Mouse (Mus musculus): ENCODE results near the gene Il17f. TPM values are rescaled to one million over a fixed set of nuclear protein-coding genes. Genes with fewer than 3 reads are reported as not detected.

Il17f gene
- polyA plus RNA-seq, 1 experiment from 2014 or later, result not detected

DNA sequence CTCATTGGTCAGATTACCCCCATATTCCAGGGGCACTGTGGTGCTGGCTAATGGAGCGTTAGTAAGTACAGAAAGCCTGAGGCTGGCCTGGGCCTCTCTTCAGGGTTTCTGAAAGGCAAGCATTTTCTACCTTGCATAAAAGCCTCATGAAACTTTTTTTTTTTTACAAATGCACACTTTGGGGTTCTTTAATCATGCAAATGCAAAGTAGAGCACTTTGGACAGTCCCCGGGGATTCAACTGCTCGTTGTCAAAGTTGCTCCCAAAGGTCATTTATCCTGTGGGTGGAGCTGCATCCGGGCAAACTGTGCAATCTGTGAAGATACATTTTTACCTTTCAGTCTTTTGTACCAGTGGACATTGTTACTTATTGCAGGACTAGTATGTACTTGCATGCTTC lies 29.0 kb downstream of the Il17f start:
- Histone ChIP-seq H3K4me3 (no peak overlapping the region), H3K4me1 (no peaks in the 10 kb centered on the region), H3K9me3 (no peaks in the 10 kb centered on the region), H3K36me3 (no peaks in the 10 kb centered on the region), H3K27ac (no peak overlapping the region), H3K27me3 (ENCODE audit: insufficient read depth, poor library complexity, severe bottlenecking) (no peaks in the 10 kb centered on the region)
- no peak for DNase-seq (ENCODE audit: low spot score)
- WGBS, result 84% methylated on average over 4 of the region's 4 CpGs

DNA sequence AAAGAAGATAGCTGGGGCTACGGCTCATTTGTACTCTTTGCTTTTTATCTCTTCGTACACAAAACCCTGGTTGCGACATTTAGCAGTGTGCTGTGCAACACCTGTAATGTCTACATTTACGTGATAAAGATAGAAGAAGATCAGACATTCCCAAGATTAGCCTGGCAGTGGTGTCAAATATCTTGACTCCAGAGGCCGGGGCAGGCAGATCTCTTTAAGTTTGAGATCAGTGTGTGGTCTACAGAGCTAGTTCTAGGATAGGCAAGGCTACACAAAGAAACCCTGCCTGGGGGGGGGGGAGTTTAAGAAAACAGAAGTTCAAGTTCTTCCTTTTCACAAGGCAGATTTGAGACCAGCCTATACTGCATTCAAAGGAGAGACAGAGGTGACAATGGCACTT lies 30.1 kb downstream of the Il17f start:
- DNase-seq (ENCODE audit: low spot score), result no peak
- H3K27ac ChIP-seq, result no peak overlapping the region
- H3K36me3 ChIP-seq, result no peaks in the 10 kb centered on the region
- no peak overlapping the region for H3K4me3 ChIP-seq
- no peaks in the 10 kb centered on the region for H3K27me3 ChIP-seq (ENCODE audit: insufficient read depth, poor library complexity, severe bottlenecking)
- no peaks in the 10 kb centered on the region for H3K4me1 ChIP-seq
- 71% methylated on average over 5 of the region's 5 CpGs for WGBS
- H3K9me3 ChIP-seq, result no peaks in the 10 kb centered on the region

DNA sequence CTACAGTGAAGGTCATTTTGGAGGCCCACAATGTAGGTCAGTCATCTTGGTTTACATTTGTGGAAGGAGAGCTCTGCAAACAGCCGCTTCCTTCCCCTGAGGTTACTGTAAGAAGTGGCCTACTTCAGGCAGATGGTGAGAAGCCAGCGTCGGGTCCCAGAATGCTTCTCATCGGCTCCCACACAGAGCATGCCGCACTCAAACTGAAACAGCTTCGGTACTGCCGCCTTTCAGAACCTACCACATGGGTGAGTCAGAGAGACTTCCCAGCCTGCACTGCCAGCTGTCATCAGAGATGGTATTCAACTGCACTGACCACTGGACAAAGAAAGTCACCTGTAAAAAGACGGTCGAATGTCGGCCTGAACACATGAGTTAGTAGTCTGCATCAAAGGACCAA lies 30.6 kb downstream of the Il17f start:
- no peak for DNase-seq (ENCODE audit: low spot score)
- WGBS, result 79% methylated on average over 10 of the region's 10 CpGs
- Histone ChIP-seq H3K27me3 (ENCODE audit: insufficient read depth, poor library complexity, severe bottlenecking) (no peaks in the 10 kb centered on the region), H3K4me1 (no peaks in the 10 kb centered on the region), H3K36me3 (no peaks in the 10 kb centered on the region), H3K9me3 (no peaks in the 10 kb centered on the region), H3K27ac (no peak overlapping the region), H3K4me3 (no peak overlapping the region)

DNA sequence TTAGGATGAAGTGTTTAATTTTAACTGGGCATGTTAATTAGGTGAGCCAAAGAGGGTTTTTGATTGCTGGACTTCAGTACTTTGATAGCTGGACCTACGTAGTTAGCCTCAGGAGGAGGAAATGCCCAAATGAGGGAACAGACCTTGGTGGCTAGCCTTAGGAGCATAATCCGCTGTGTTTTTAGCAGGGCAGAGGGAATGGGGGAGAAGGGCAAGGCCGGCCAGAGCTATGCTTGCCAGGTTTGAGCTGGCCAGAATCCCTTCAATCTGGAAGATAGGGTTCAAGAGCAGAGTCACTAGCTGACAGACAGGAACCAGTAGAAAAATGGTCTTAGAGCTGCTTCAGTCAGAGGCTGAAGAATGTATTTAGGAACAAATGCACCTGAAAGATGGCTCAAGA lies 32.8 kb downstream of the Il17f start:
- DNase-seq (ENCODE audit: low spot score), result no peak
- Histone ChIP-seq H3K4me3 (no peak overlapping the region), H3K27me3 (ENCODE audit: insufficient read depth, poor library complexity, severe bottlenecking) (no peaks in the 10 kb centered on the region), H3K4me1 (no peaks in the 10 kb centered on the region), H3K9me3 (no peaks in the 10 kb centered on the region), H3K27ac (no peak overlapping the region), H3K36me3 (no peaks in the 10 kb centered on the region)
- WGBS, result 77% methylated on average over 3 of the region's 3 CpGs

DNA sequence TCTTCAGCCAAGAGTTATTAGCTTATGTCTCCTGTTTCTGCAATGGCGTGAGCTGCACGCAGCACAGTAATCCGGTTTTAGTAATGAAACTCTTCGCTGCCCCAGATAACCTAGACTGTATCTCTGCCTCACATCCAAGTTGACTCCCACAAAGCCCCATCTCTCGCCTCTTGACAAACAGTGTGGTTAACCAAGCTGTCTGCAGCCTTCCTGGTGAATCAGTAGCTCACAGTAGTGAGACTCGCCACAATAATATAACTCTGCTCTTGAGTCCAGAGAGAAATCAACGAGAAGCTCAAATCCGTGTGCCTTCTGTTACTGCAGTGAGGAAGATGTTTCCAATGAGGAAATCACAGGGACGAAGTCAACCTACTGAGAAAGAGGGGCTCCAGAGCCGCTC lies 36.0 kb downstream of the Il17f start:
- no peak for DNase-seq (ENCODE audit: low spot score)
- H3K27ac ChIP-seq, result no peak overlapping the region
- no peaks in the 10 kb centered on the region for H3K27me3 ChIP-seq (ENCODE audit: insufficient read depth, poor library complexity, severe bottlenecking)
- H3K4me1 ChIP-seq, result no peaks in the 10 kb centered on the region
- H3K9me3 ChIP-seq, result no peaks in the 10 kb centered on the region
- no peak overlapping the region for H3K4me3 ChIP-seq
- 81% methylated on average over 10 of the region's 10 CpGs for WGBS
- H3K36me3 ChIP-seq, result no peaks in the 10 kb centered on the region

- Histone ChIP-seq H3K4me1 (no peaks in the 10 kb centered on the region), H3K27me3 (ENCODE audit: insufficient read depth, poor library complexity, severe bottlenecking) (0 out of 2 replicates have a peak, but pooled peaks cover 2% of the 10 kb centered on the region), H3K4me3 (no peak overlapping the region), H3K9me3 (no peaks in the 10 kb centered on the region), H3K27ac (no peak overlapping the region), H3K36me3 (no peaks in the 10 kb centered on the region)
- no peak for DNase-seq (ENCODE audit: low spot score)
- 73% methylated on average over 3 of the region's 3 CpGs for WGBS
Measured at GRCm38 (mm10) chr1:20740496-20740998, 49.9 kb downstream of the Il17f start.

DNA sequence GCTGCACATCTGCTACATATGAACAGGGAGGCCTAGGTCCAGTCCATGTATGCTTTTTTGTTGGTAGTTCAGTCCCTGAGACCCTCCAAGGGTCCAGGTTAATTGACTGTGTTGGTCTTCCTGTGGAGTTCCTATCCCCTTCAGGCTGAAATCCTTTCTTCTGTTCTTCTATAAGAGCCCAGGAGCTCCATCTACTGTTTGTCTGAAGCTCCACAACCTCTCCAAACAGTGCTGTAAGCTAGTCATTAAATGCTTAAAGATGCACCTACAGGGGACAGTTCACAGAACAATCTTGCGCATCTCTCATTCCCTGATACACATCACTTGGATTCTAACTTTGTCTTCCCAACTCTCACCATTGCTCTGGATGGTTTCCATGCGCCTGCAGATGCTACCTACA lies 51.9 kb downstream of the Il17f start:
- WGBS, result 79% methylated on average over 2 of the region's 2 CpGs

DNA sequence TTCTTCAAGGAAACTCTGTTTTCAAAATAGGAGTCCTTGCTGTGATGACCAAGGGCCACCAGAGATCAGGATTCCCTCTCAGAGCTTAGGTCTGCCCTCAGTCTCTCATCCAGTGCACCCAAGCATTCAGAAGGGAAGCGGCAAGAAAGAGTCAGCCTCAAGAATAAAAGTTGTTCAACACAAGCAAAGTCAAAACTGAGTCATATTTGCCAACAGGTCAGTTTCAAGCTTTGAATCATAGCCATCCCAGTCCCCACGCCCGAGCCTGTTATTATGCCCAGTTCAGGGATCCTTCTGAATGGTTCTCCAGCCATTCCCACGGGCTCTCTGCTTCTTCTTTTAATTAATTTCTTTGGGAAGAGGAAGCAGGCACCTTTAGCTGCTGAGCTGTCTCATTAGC lies 53.8 kb downstream of the Il17f start:
- 80% methylated on average over 4 of the region's 4 CpGs for WGBS
- no peak for DNase-seq (ENCODE audit: low spot score)

More for the DNA sequence above, 51.9 kb downstream of the Il17f start:
- Histone ChIP-seq H3K4me3 (no peak overlapping the region), H3K9me3 (no peaks in the 10 kb centered on the region), H3K27me3 (ENCODE audit: insufficient read depth, poor library complexity, severe bottlenecking) (no peaks in the 10 kb centered on the region), H3K4me1 (no peaks in the 10 kb centered on the region), H3K36me3 (no peaks in the 10 kb centered on the region), H3K27ac (no peak overlapping the region)
- DNase-seq (ENCODE audit: low spot score), result no peak

GRCm38 (mm10) chr1:20730903-20731302 lies 59.5 kb downstream of the Il17f start, which contains the start of gene Il17a:
Gene Il17a, plus strand, starts transcription at chr1:20730905.
- Histone ChIP-seq H3K4me1 (no peaks in the 10 kb centered on the region), H3K27ac (no peak within 1 kb of the TSS), H3K4me3 (no peak within 1 kb of the TSS), H3K9me3 (no peaks in the 10 kb centered on the region), H3K36me3 (no peaks in the 10 kb centered on the region), H3K27me3 (ENCODE audit: insufficient read depth, poor library complexity, severe bottlenecking) (no peaks in the 10 kb centered on the region)
- 89% methylated on average over 10 of the region's 10 CpGs for WGBS
- no peak for DNase-seq (ENCODE audit: low spot score)

More for the DNA sequence above, 53.8 kb downstream of the Il17f start:
- no peaks in the 10 kb centered on the region for H3K4me1 ChIP-seq
- no peaks in the 10 kb centered on the region for H3K36me3 ChIP-seq
- no peak overlapping the region for H3K4me3 ChIP-seq
- no peaks in the 10 kb centered on the region for H3K27me3 ChIP-seq (ENCODE audit: insufficient read depth, poor library complexity, severe bottlenecking)
- no peaks in the 10 kb centered on the region for H3K9me3 ChIP-seq
- no peak overlapping the region for H3K27ac ChIP-seq

Other genes starting within 250 kb of the Il17f start
- gene Pkhd1, start 172.6 kb downstream of the Il17f start, polyA plus RNA-seq (2016; fragmentation: Nextera tagmentation; extraction: Ambion mirVana), result 0.06 TPM in 1 of 2 replicates, not detected in the other
- not detected in 2 replicates for gene Il17a, start 59.7 kb downstream of the Il17f start, polyA plus RNA-seq (2016; fragmentation: Nextera tagmentation; extraction: Ambion mirVana)
- 168 and 195 TPM in 2 replicates for gene Mcm3, start 29.7 kb upstream of the Il17f start, polyA plus RNA-seq (2016; fragmentation: Nextera tagmentation; extraction: Ambion mirVana)
- 2.7 and 3.2 TPM in 2 replicates for gene Paqr8, start 100.0 kb upstream of the Il17f start, polyA plus RNA-seq (2016; fragmentation: Nextera tagmentation; extraction: Ambion mirVana)
- gene Efhc1, start 161.0 kb upstream of the Il17f start, polyA plus RNA-seq (2016; fragmentation: Nextera tagmentation; extraction: Ambion mirVana), result 0.75 and 1.1 TPM in 2 replicates

All from heart, embryonic 10.5 days (tissue).